Mouse (Mus musculus) embryonic fibroblast, embryonic 13.5 days (primary cell): ENCODE data around the gene Tmem38b.

Source experiments
- CTCF ChIP-seq: IDR thresholded peaks from 2 replicates; pipeline ENCODE4 v1.5.1; 2011; ENCODE audit warnings: mild to moderate bottlenecking, control low read depth, low read length, moderate library complexity, borderline replicate concordance; ENCODE audit not compliant: insufficient read depth
- POLR2A ChIP-seq: IDR thresholded peaks from 2 replicates; pipeline ENCODE4 v1.6.1; 2011; ENCODE audit warnings: low read depth, mild to moderate bottlenecking, control low read depth, low read length, moderate library complexity

GRCm38 (mm10) chr4:53847541-53847940, 21.7 kb downstream of the Tmem38b start:
- no peak for TF ChIP-seq POLR2A
- TF ChIP-seq CTCF = no peak
